9 mouse cellular contexts compared by ENCODE assay signal in genomic region chr11:82388371-82389313, GRCm38 (mm10). TPM values are rescaled to one million over a fixed set of nuclear protein-coding genes. Genes with fewer than 3 reads are reported as not detected.
DNase-seq lines count a peak whose midpoint lies in the region; ATAC-seq lines count a peak whose summit lies in the region.
"Had no signal": no experiment of that assay in that cellular context is flagged by ENCODE, and none has a peak within 500 bp of the region (broad histone marks: within the 10 kb centered on the region; RNA-seq: fewer than 3 reads in every experiment).

Gene Tmem132e, plus strand, starts transcription at chr11:82388900.

- H3K4me3 ChIP-seq in heart, embryonic 12.5 days = peak within 1 kb of the TSS; percentile 56
- H3K4me3 ChIP-seq in neural tube, embryonic 15.5 days (replicated peaks) = peak within 1 kb of the TSS; percentile 73
- H3K4me3 ChIP-seq: erythroblast, embryonic 14.5 days had no signal

- under 1% methylated on average over 88 of the region's 88 CpGs for WGBS in heart, embryonic 12.5 days
- WGBS in neural tube, embryonic 15.5 days = under 1% methylated on average over 87 of the region's 88 CpGs

- no peak within 1 kb of the TSS for H3K27ac ChIP-seq in heart, embryonic 12.5 days (ENCODE audit: poor library complexity, severe bottlenecking)
- H3K27ac ChIP-seq in neural tube, embryonic 15.5 days (replicated peaks) = peak within 1 kb of the TSS; percentile 79

- peaks cover 28% of the 10 kb centered on the region for H3K4me1 ChIP-seq in heart, embryonic 12.5 days (replicated peaks)
- peaks cover 57% of the 10 kb centered on the region for H3K4me1 ChIP-seq in neural tube, embryonic 15.5 days

- H3K36me3 ChIP-seq in heart, embryonic 12.5 days = no peaks in the 10 kb centered on the region
- no peaks in the 10 kb centered on the region for H3K36me3 ChIP-seq in neural tube, embryonic 15.5 days

- H3K4me2 ChIP-seq in heart, embryonic 12.5 days = peak within 1 kb of the TSS; percentile 94
- peak within 1 kb of the TSS; percentile 98 for H3K4me2 ChIP-seq in neural tube, embryonic 15.5 days

- peak; percentile 20 for DNase-seq in adrenal gland, adult 2 months
- DNase-seq in adrenal gland, postnatal 4 days (ENCODE audit: low spot score in 2 of 2) = no peak
- peak; percentile 58 to 63 for DNase-seq in right cerebral cortex, postnatal 10 days (ENCODE audit: low spot score in 2 of 2)
- DNase-seq in right cerebral cortex, postnatal 36 days (ENCODE audit: low spot score in 2 of 2) = no peak
- DNase-seq in left cerebral cortex, postnatal 4 days = peak; percentile 69
- DNase-seq in thymus, postnatal 25 days = no peak

- ATAC-seq in heart, embryonic 12.5 days (ENCODE audit: insufficient number of reproducible peaks, low FRiP score) = no peak
- peak; percentile 40; the same call in 1 of the 2 replicates for ATAC-seq in neural tube, embryonic 15.5 days (ENCODE audit: low FRiP score)

- peaks cover 100% of the 10 kb centered on the region for H3K27me3 ChIP-seq in heart, embryonic 12.5 days (replicated peaks)
- H3K27me3 ChIP-seq in neural tube, embryonic 15.5 days (replicated peaks) = peaks cover 30% of the 10 kb centered on the region

- intact Hi-C loops in left cerebral cortex, postnatal 4 days (cut with DNase I) = loop anchor here (5.0 kb wide), 1 partner anchor 151 kb away; no protein-coding TSS in a partner anchor

- H3K9ac ChIP-seq in heart, embryonic 12.5 days = peak within 1 kb of the TSS; percentile 53
- peak within 1 kb of the TSS; percentile 73 for H3K9ac ChIP-seq in neural tube, embryonic 15.5 days (replicated peaks)

- H3K9me3 ChIP-seq in heart, embryonic 12.5 days (replicated peaks) = no peaks in the 10 kb centered on the region
- H3K9me3 ChIP-seq in neural tube, embryonic 15.5 days (replicated peaks) = no peaks in the 10 kb centered on the region

RNA-seq across cellular contexts. Expression of gene Tmem132e, which starts in this region (rescaled TPM):
- under 1 TPM; 0.62 to 0.72 TPM for total RNA-seq in adrenal gland, adult 2 months (2021)
- polyA plus RNA-seq in adrenal gland, adult 2 months (2012; rRNA removed) = 1.8 and 2.0 TPM in 2 replicates
- 1 to 10 TPM; 1.2 to 2.3 TPM for total RNA-seq in adrenal gland, postnatal 4 days (2021)
- 0.08 and 0.20 TPM in 2 replicates for polyA plus RNA-seq in heart, embryonic 12.5 days (2016; fragmentation: Nextera tagmentation; extraction: Ambion mirVana)
- 10 to 100 TPM; 16.0 to 16.8 TPM for total RNA-seq in left cerebral cortex, postnatal 4 days (2021)
- polyA plus RNA-seq in neural tube, embryonic 15.5 days (2015; fragmentation: Nextera tagmentation; extraction: Ambion mirVana) = 5.1 and 5.7 TPM in 2 replicates
- polyA plus RNA-seq: erythroblast, embryonic 14.5 days had no signal

Comparison
In these comparisons a context has a peak if more than half of its experiments do, and no peak if none do; other contexts are left out.
1. RNA of gene Tmem132e (total RNA-seq): 16.0 to 16.8 TPM in left cerebral cortex, postnatal 4 days; 1.2 to 2.3 TPM in adrenal gland, postnatal 4 days and 0.62 to 0.72 TPM in adrenal gland, adult 2 months; every median in the first group is over 4 times any median in the second.
2. DNase-seq: peak in adrenal gland, adult 2 months (single experiment), right cerebral cortex, postnatal 10 days (2 of 2) and left cerebral cortex, postnatal 4 days (single experiment); none in adrenal gland, postnatal 4 days (0 of 2), right cerebral cortex, postnatal 36 days (0 of 2) and thymus, postnatal 25 days (single experiment).